Mouse (Mus musculus) C2C12 (cell line): Measurements from ENCODE around the gene Dscam.

Experiments used
- CEBPB ChIP-seq: IDR thresholded peaks from one replicate; pipeline ENCODE4 v1.6.1; 2011; ENCODE audit warnings: low read depth, mild to moderate bottlenecking, control low read depth, moderate library complexity
- CTCF ChIP-seq: IDR thresholded peaks from one replicate; pipeline ENCODE4 v1.5.1; 2011; ENCODE audit not compliant: control insufficient read depth, insufficient read depth, insufficient read length
- MAX ChIP-seq: IDR thresholded peaks from one replicate; pipeline ENCODE4 v1.6.1; 2011; ENCODE audit warnings: mild to moderate bottlenecking, control low read depth
- USF1 ChIP-seq: IDR thresholded peaks from one replicate; pipeline ENCODE4 v1.6.1; 2011; ENCODE audit warnings: low read depth, mild to moderate bottlenecking, control low read depth, moderate library complexity

- no peak for TF ChIP-seq CTCF
- TF ChIP-seq USF1 = no peak
- TF ChIP-seq MAX = no peak
- no peak for TF ChIP-seq CEBPB
Measured at GRCm38 (mm10) chr16:97194630-97195029, 24.1 kb upstream of the Dscam start.
